Mouse (Mus musculus) mesoderm, embryonic 11.5 days (tissue): ENCODE results near the gene Tspan3.

Experiments used
- DNase-seq: peaks from one replicate; pipeline ENCODE4 v3.0.0-alpha.2; 2012; ENCODE audit warnings: low read depth, low spot score

Gene Tspan3

GRCm38 (mm10) chr9:56118091-56118490, 47.2 kb downstream of the Tspan3 start:
- no peak for DNase-seq

GRCm38 (mm10) chr9:56108174-56108573, 57.1 kb downstream of the Tspan3 start:
- no peak for DNase-seq

GRCm38 (mm10) chr9:56107527-56107926, 57.8 kb downstream of the Tspan3 start:
- no peak for DNase-seq

GRCm38 (mm10) chr9:56106274-56107072, 58.8 kb downstream of the Tspan3 start:
- DNase-seq, result no peak

- no peak for DNase-seq
Measured at GRCm38 (mm10) chr9:56104921-56105320, 60.4 kb downstream of the Tspan3 start.

- no peak for DNase-seq
Measured at GRCm38 (mm10) chr9:56101022-56101421, 64.3 kb downstream of the Tspan3 start.

- no peak for DNase-seq
Measured at GRCm38 (mm10) chr9:56100041-56100522, 65.2 kb downstream of the Tspan3 start.

- DNase-seq, result no peak
Measured at GRCm38 (mm10) chr9:56097584-56098298, 67.5 kb downstream of the Tspan3 start.

- no peak for DNase-seq
Measured at GRCm38 (mm10) chr9:56092102-56092501, 73.2 kb downstream of the Tspan3 start.

- no peak for DNase-seq
Measured at GRCm38 (mm10) chr9:56090546-56091225, 74.6 kb downstream of the Tspan3 start.

GRCm38 (mm10) chr9:56089778-56090520, 75.3 kb downstream of the Tspan3 start, which contains the start of gene Pstpip1:
Pstpip1 (plus strand) TSS chr9:56089962.
- no peak for DNase-seq

GRCm38 (mm10) chr9:56086524-56086923, 78.8 kb downstream of the Tspan3 start:
- DNase-seq, result no peak
